Mouse (Mus musculus) embryonic facial prominence, embryonic 14.5 days (tissue): ENCODE results near the gene Pard3b. TPM values are rescaled to one million over a fixed set of nuclear protein-coding genes. Genes with fewer than 3 reads are reported as not detected.

Source experiments
- ATAC-seq: fragments of 200-750 bp; cut with Nextera tagmentation; 2 replicates; pipeline ENCODE4 v1.8.0; 2017; ENCODE audit warnings: low read depth, moderate number of reproducible peaks, moderate TSS enrichment
- DNase-seq: peaks from one replicate; pipeline ENCODE4 v3.0.0-alpha.2; 2015; ENCODE audit warnings: low spot score
- H3K27ac ChIP-seq: fragments of 300-500 bp; sonication (generic); replicated peaks from 2 replicates; pipeline ENCODE4 v1.5.1; 2014; ENCODE audit warnings: low read depth, mild to moderate bottlenecking, low read length, moderate library complexity
- H3K27me3 ChIP-seq: fragments of 300-500 bp; sonication (generic); replicated peaks from 2 replicates; pipeline ENCODE4 v1.6.1; 2014; ENCODE audit warnings: low read length; ENCODE audit not compliant: control insufficient read depth, insufficient read depth
- H3K36me3 ChIP-seq: fragments of 300-500 bp; sonication (generic); 2 replicates; pipeline ENCODE4 v1.6.1; 2014; ENCODE audit warnings: low read length, mixed read lengths; ENCODE audit not compliant: control insufficient read depth, insufficient read depth
- H3K4me1 ChIP-seq: fragments of 300-500 bp; sonication (generic); 2 replicates; pipeline ENCODE4 v1.6.1; 2014; ENCODE audit warnings: antibody characterized with exemption, low read length; ENCODE audit not compliant: control insufficient read depth, insufficient read depth
- H3K4me2 ChIP-seq: fragments of 300-500 bp; sonication (generic); 2 replicates; pipeline ENCODE4 v1.6.1; 2014; ENCODE audit warnings: low read depth, mild to moderate bottlenecking, low read length, moderate library complexity, mixed read lengths
- H3K4me3 ChIP-seq: fragments of 300-500 bp; sonication (generic); 2 replicates; pipeline ENCODE4 v1.5.1; 2014; ENCODE audit warnings: low read depth, mild to moderate bottlenecking, low read length
- H3K9ac ChIP-seq: fragments of 300-500 bp; sonication (generic); 2 replicates; pipeline ENCODE4 v1.6.1; 2014; ENCODE audit warnings: low read depth, mild to moderate bottlenecking, low read length, moderate library complexity, mixed read lengths
- H3K9me3 ChIP-seq: fragments of 300-500 bp; sonication (generic); 2 replicates; pipeline ENCODE4 v1.6.1; 2016; ENCODE audit warnings: low read length; ENCODE audit not compliant: control insufficient read depth
- WGBS: fragments of 180-500 bp; shearing (Covaris S2); extraction: QIAGEN DNeasy Blood & Tissue Kit; methylation state at CpG from one replicate; pipeline ENCODE4 v1.1.7; 2014; 5-methylcytosine and 5-hydroxymethylcytosine counted together
- polyA plus RNA-seq: library from polyadenylated mRNA; unstranded; fragments of >200 nt; fragmentation: Nextera tagmentation; extraction: Ambion mirVana; gene quantifications from 2 replicates; pipeline ENCODE4 v1.2.1, GENCODE M21; 2014

The Pard3b gene
- polyA plus RNA-seq, 1 experiment from 2014 or later = 17.6 TPM

DNA sequence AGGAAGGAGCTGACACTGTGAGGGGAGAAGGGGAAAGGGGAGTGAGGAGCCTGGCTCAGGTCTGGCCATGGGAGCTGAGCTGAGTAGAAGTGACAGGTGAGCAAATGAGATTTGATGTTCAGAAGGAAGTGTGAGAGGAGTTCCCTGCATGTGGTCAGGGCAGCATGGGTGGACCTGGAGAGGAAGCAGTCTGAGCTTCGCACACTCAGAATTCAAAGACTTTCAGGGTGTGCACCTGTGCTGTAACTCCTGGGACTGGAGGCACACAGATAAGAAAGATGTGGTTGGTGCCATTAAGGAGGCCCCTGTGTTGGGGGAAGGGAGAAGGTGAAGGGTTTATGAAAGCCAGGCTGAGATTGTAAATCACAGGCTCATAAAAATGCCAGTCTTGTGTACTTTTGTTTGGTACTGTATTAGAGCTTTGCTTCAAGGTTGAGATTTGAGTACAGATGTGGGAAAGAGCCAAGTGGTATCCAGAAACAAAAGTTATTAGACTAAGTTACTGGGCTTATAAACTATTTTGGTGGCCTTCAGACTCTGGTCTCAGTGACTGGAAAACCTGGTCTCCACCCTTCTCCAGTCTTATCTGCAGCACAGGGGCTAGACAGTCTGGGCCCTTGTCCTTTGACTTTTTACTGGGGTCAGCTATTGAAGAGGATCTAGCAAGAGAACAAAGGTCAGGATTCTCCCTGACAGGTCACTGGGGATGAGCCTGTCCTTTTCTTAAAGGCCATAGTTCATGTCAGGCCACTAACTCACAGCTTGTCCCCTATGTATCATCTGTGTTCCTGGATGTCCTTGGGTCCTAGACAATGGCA is 13.0 kb downstream of the Pard3b start:
- Histone ChIP-seq H3K9me3 (no peaks in the 10 kb centered on the region), H3K27me3 (no peaks in the 10 kb centered on the region), H3K4me2 (no peak overlapping the region), H3K36me3 (no peaks in the 10 kb centered on the region), H3K4me1 (no peaks in the 10 kb centered on the region), H3K27ac (no peak overlapping the region), H3K4me3 (no peak overlapping the region), H3K9ac (no peak overlapping the region)
- DNase-seq (no peak), ATAC-seq (no peak)
- WGBS = 63% methylated on average over 1 of the region's 1 CpGs

GRCm38 (mm10) chr1:61657760-61658159 is 19.1 kb downstream of the Pard3b start:
- no peaks in the 10 kb centered on the region for H3K4me1 ChIP-seq
- H3K27ac ChIP-seq = no peak overlapping the region
- no peak for DNase-seq
- no peak overlapping the region for H3K4me2 ChIP-seq
- H3K4me3 ChIP-seq = no peak overlapping the region
- no peaks in the 10 kb centered on the region for H3K36me3 ChIP-seq
- H3K9ac ChIP-seq = no peak overlapping the region
- no peak for ATAC-seq
- H3K9me3 ChIP-seq = no peaks in the 10 kb centered on the region
- no peaks in the 10 kb centered on the region for H3K27me3 ChIP-seq
- 84% methylated on average over 3 of the region's 3 CpGs for WGBS

- no peak overlapping the region for H3K4me2 ChIP-seq
- 72% methylated on average over 3 of the region's 3 CpGs for WGBS
- no peak for DNase-seq
- no peaks in the 10 kb centered on the region for H3K4me1 ChIP-seq
- no peaks in the 10 kb centered on the region for H3K36me3 ChIP-seq
- no peak for ATAC-seq
- no peak overlapping the region for H3K9ac ChIP-seq
- H3K9me3 ChIP-seq = no peaks in the 10 kb centered on the region
- H3K27ac ChIP-seq = no peak overlapping the region
- H3K4me3 ChIP-seq = no peak overlapping the region
- no peaks in the 10 kb centered on the region for H3K27me3 ChIP-seq
Observed at GRCm38 (mm10) chr1:61659931-61660330, 21.3 kb downstream of the Pard3b start.

DNA sequence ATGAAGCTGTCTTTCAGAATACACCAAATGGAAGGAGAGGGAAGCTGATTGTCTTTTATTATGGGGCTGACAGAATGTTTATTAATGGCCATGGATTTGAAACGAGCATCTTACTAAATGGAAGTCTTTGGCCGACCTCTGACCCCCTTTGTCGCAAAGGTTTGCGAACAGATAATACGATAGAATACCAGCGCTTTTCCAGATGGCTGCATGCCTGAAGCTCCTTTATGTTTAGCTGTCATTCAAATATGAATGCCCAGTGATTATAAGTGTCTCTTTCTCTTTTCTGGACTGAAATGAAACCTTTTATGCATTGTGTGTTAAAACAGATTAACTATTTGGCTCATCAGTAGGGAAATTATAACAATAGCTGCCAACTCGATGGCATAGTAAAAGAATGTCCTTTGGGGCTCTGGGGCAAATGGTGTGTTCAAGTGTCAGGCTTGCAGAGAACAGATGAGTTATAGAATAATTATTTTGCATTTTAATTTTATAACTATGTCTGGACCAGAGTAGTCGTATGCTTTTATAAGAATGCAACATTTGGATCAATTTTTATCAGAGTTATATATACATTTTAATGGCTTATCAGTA is 46.7 kb downstream of the Pard3b start:
- ATAC-seq = no peak; the same call in 1 of the 2 replicates
- no peak overlapping the region for H3K4me3 ChIP-seq
- no peaks in the 10 kb centered on the region for H3K36me3 ChIP-seq
- H3K27ac ChIP-seq = no peak overlapping the region
- no peak overlapping the region for H3K4me2 ChIP-seq
- DNase-seq = peak; percentile 63
- no peak overlapping the region for H3K9ac ChIP-seq
- no peaks in the 10 kb centered on the region for H3K27me3 ChIP-seq
- no peaks in the 10 kb centered on the region for H3K4me1 ChIP-seq
- 47% methylated on average over 8 of the region's 8 CpGs for WGBS
- no peaks in the 10 kb centered on the region for H3K9me3 ChIP-seq

- Histone ChIP-seq H3K9me3 (no peaks in the 10 kb centered on the region), H3K4me2 (no peak overlapping the region), H3K4me1 (no peaks in the 10 kb centered on the region), H3K4me3 (no peak overlapping the region), H3K9ac (no peak overlapping the region), H3K27ac (no peak overlapping the region), H3K36me3 (no peaks in the 10 kb centered on the region), H3K27me3 (no peaks in the 10 kb centered on the region)
- WGBS = 66% methylated on average over 1 of the region's 1 CpGs
- ATAC-seq (no peak), DNase-seq (no peak)
Observed at GRCm38 (mm10) chr1:61685921-61686320, 47.3 kb downstream of the Pard3b start.

DNA sequence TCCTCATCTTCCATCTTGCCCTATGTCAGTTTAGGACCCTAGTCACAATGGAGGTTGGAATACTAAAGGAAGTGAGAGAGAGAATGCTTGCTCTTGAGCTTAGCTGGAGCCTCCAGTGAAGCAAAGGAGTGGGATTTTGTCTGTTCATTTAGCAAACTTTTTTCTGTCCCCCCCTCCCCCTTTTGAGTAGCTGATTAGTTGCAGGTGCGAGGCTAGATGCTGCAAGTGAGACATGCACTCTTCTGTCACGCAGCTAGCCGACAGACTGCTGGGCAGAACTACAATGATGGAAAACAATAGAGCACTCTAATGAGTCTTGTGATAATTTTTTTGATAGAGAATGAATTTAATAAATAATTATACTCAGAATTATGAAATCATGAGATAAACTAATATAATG is 49.7 kb downstream of the Pard3b start:
- no peak for ATAC-seq
- no peaks in the 10 kb centered on the region for H3K27me3 ChIP-seq
- WGBS = 43% methylated on average over 3 of the region's 3 CpGs

DNA sequence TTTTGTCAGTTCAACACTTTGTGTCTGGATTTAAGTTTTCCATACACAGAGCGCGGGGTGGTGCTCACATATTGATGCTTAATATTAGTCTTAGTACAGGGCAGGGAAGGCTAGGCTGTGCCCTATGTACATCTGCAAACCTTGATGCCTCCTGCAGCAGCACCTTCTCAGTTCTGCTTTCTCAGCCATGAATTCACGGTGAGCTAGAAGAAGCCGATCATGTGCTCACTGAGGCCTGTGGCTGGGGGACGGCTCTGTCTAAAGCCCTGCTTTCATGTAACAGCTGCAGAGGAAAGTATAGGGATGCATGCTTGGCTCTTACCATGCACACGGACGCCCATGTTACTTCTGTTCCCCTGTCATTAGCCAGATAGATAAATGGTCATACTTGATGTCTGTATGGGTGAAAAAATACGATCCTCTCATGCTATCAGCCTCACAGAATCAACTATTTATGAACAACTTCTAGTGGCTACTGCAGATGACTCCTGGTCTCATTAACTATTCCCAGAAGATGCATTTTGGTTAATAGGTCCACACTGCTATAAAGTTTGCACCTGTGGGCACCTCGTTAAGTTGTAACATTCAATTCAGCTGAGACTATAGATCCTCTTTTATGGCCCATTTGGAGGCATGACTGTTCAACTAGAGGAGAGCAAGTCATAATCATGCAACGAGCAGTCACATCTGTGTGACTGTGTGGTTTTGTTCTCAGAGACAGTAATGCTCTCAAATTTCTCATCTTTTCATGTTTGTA is 60.0 kb downstream of the Pard3b start:
- Histone ChIP-seq H3K4me2 (no peak overlapping the region), H3K4me3 (no peak overlapping the region), H3K27ac (no peak overlapping the region), H3K27me3 (no peaks in the 10 kb centered on the region), H3K9me3 (no peaks in the 10 kb centered on the region), H3K4me1 (no peaks in the 10 kb centered on the region), H3K9ac (no peak overlapping the region), H3K36me3 (no peaks in the 10 kb centered on the region)
- 80% methylated on average over 10 of the region's 10 CpGs for WGBS
- ATAC-seq (no peak), DNase-seq (no peak)

More for the DNA sequence above, 49.7 kb downstream of the Pard3b start:
- Histone ChIP-seq H3K4me1 (no peaks in the 10 kb centered on the region), H3K27ac (no peak overlapping the region), H3K9ac (no peak overlapping the region), H3K36me3 (no peaks in the 10 kb centered on the region), H3K9me3 (no peaks in the 10 kb centered on the region), H3K4me2 (no peak overlapping the region), H3K4me3 (no peak overlapping the region)
- no peak for DNase-seq

- ATAC-seq = no peak
- 79% methylated on average over 1 of the region's 1 CpGs for WGBS
- H3K4me3 ChIP-seq = no peak overlapping the region
- H3K27me3 ChIP-seq = no peaks in the 10 kb centered on the region
- H3K9me3 ChIP-seq = no peaks in the 10 kb centered on the region
- H3K36me3 ChIP-seq = no peaks in the 10 kb centered on the region
- H3K4me1 ChIP-seq = no peaks in the 10 kb centered on the region
- no peak for DNase-seq
- no peak overlapping the region for H3K27ac ChIP-seq
- H3K9ac ChIP-seq = no peak overlapping the region
- no peak overlapping the region for H3K4me2 ChIP-seq
Observed at GRCm38 (mm10) chr1:61709812-61710211, 71.2 kb downstream of the Pard3b start.
